Mouse (Mus musculus) B cell, adult 2 months (primary cell): ENCODE measurements around the gene Ppp1r13l.

Source experiments
- DNase-seq, 2 experiments: peaks; one replicate each; pipeline ENCODE4 v3.0.0; 2022

The Ppp1r13l gene

GRCm38 (mm10) chr7:19369823-19370425 is 10.4 kb downstream of the Ppp1r13l start:
- peak; percentile 80 to 81 for DNase-seq

- DNase-seq, result no peak
Observed at GRCm38 (mm10) chr7:19373367-19373766, 13.8 kb downstream of the Ppp1r13l start.

- DNase-seq, result no peak
Observed at GRCm38 (mm10) chr7:19375368-19375767, 15.8 kb downstream of the Ppp1r13l start.

- DNase-seq, result no peak
Observed at GRCm38 (mm10) chr7:19376019-19376418, 16.5 kb downstream of the Ppp1r13l start.

- DNase-seq, result no peak
Observed at GRCm38 (mm10) chr7:19378049-19378448, 18.5 kb downstream of the Ppp1r13l start.

GRCm38 (mm10) chr7:19381377-19382165 is 22.0 kb downstream of the Ppp1r13l start, which contains the start of gene Ercc2:
TSS of gene Ercc2 (plus strand) at chr7:19382010.
- DNase-seq, result peak; percentile 98

- DNase-seq, result peak in 1 of 2 experiments; percentile 48
Observed at GRCm38 (mm10) chr7:19382166-19382541, 22.6 kb downstream of the Ppp1r13l start.

- no peak for DNase-seq
Observed at GRCm38 (mm10) chr7:19383708-19384107, 24.2 kb downstream of the Ppp1r13l start.

- DNase-seq, result no peak
Observed at GRCm38 (mm10) chr7:19388699-19389413, 29.3 kb downstream of the Ppp1r13l start.

GRCm38 (mm10) chr7:19394484-19394883 is 34.9 kb downstream of the Ppp1r13l start:
- DNase-seq, result no peak

- peak; percentile 61 to 63 for DNase-seq
Observed at GRCm38 (mm10) chr7:19399496-19400280, 40.1 kb downstream of the Ppp1r13l start.

GRCm38 (mm10) chr7:19400946-19401345 is 41.4 kb downstream of the Ppp1r13l start:
- DNase-seq, result peak in 1 of 2 experiments; percentile 27

- DNase-seq, result no peak
Observed at GRCm38 (mm10) chr7:19402535-19403112, 43.1 kb downstream of the Ppp1r13l start.

- DNase-seq, result peak; percentile 86 to 87
Observed at GRCm38 (mm10) chr7:19403731-19404296, 44.3 kb downstream of the Ppp1r13l start, which contains the start of gene Klc3. TSS of gene Klc3 (minus strand) at chr7:19404104.

GRCm38 (mm10) chr7:19404476-19404875 is 44.9 kb downstream of the Ppp1r13l start, which contains the start of gene Ckm:
TSS of gene Ckm (plus strand) at chr7:19404776.
- no peak for DNase-seq

GRCm38 (mm10) chr7:19405417-19405816 is 45.9 kb downstream of the Ppp1r13l start:
- peak; percentile 93 to 94 for DNase-seq

GRCm38 (mm10) chr7:19409753-19410152 is 50.2 kb downstream of the Ppp1r13l start:
- no peak for DNase-seq

GRCm38 (mm10) chr7:19410766-19411344 is 51.3 kb downstream of the Ppp1r13l start:
- no peak for DNase-seq

GRCm38 (mm10) chr7:19411783-19412182 is 52.2 kb downstream of the Ppp1r13l start:
- no peak for DNase-seq

GRCm38 (mm10) chr7:19413525-19413924 is 54.0 kb downstream of the Ppp1r13l start:
- DNase-seq, result no peak

- no peak for DNase-seq
Observed at GRCm38 (mm10) chr7:19416590-19416989, 57.0 kb downstream of the Ppp1r13l start.
